Mouse (Mus musculus) ovary, adult 18-20 months (tissue): Measurements from ENCODE around the gene Cylc2.

Experiments used
- DNase-seq: peaks from one replicate; pipeline ENCODE4 v3.0.0; 2022; ENCODE audit warnings: low spot score, mixed read lengths

Cylc2 gene

DNA sequence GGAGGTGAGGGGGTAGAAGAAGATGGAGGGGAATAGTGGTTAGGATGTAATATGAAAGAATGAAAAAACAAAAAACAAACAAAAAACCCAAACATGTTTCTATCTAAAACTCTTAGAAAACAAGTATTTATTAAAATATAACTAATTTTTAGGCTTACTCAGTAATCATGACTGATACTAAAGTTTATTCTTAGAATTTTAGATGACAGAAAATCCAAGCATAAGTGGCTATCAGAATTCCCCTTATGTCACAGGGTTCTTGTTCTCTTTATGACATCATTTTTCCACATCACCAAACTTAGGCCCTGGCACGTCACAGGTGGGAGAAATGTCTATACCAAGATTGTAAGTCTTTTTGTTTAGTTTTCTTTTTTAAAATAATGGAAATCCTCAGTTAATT lies at the start of gene Cylc2:
TSS of gene Cylc2 (plus strand) at position 301 of the 400 bp plus-strand sequence.
- no peak for DNase-seq
